Comparison of ENCODE assay signal across 8 mouse cellular contexts in genomic region chr10:85184964-85185608, GRCm38 (mm10). TPM values are rescaled to one million over a fixed set of nuclear protein-coding genes. Genes with fewer than 3 reads are reported as not detected.
DNase-seq lines count a peak whose midpoint lies in the region; ATAC-seq and TF ChIP-seq lines count a peak whose summit lies in the region.

TSS of gene Cry1 (minus strand) at chr10:85185064.

- no peaks in the 10 kb centered on the region for H3K27me3 ChIP-seq in CH12.LX (replicated peaks)
- no peaks in the 10 kb centered on the region for H3K27me3 ChIP-seq in forebrain, embryonic 12.5 days
- no peaks in the 10 kb centered on the region for H3K27me3 ChIP-seq in heart, postnatal 0 days (ENCODE audit: control insufficient read depth, insufficient read depth, low read length)
- H3K27me3 ChIP-seq in liver, embryonic 14.5 days (ENCODE audit: control insufficient read depth, insufficient read depth, low read length) = no peaks in the 10 kb centered on the region; the same call in none of the 2 replicates
- H3K27me3 ChIP-seq in stomach, embryonic 15.5 days (replicated peaks) = no peaks in the 10 kb centered on the region

- WGBS in forebrain, embryonic 12.5 days = under 1% methylated on average over 68 of the region's 75 CpGs
- under 1% methylated on average over 66 of the region's 75 CpGs for WGBS in heart, postnatal 0 days
- under 1% methylated on average over 74 of the region's 75 CpGs for WGBS in liver, embryonic 14.5 days (ENCODE audit: insufficient replicate concordance)
- WGBS in stomach, embryonic 15.5 days = under 1% methylated on average over 75 of the region's 75 CpGs

- TF ChIP-seq RAD21 in CH12.LX (IDR thresholded peaks at IDR 0.05; ENCODE audit: low read depth, low read length) = no peak

- H3K27ac ChIP-seq in CH12.LX (ENCODE audit: insufficient read depth, low read depth) = peak within 1 kb of the TSS; percentile 55; the same call in 1 of the 2 replicates
- H3K27ac ChIP-seq in forebrain, embryonic 12.5 days = peak within 1 kb of the TSS; percentile 89
- peak within 1 kb of the TSS; percentile 98 for H3K27ac ChIP-seq in heart, postnatal 0 days (ENCODE audit: low read depth)
- no peak within 1 kb of the TSS for H3K27ac ChIP-seq in liver, embryonic 14.5 days
- peak within 1 kb of the TSS; percentile 88 for H3K27ac ChIP-seq in stomach, embryonic 15.5 days

- H3K4me3 ChIP-seq in CH12.LX (replicated peaks in 1 of 3; ENCODE audit: low read depth in 2 of 3, low read length in 2 of 3, poor library complexity in 1 of 3) = peak within 1 kb of the TSS; percentile 66 to 87 (median 84)
- H3K4me3 ChIP-seq in forebrain, embryonic 12.5 days (replicated peaks) = peak within 1 kb of the TSS; percentile 76
- peak within 1 kb of the TSS; percentile 88 for H3K4me3 ChIP-seq in heart, postnatal 0 days (ENCODE audit: low read depth, low read length)
- peak within 1 kb of the TSS; percentile 61 to 72 for H3K4me3 ChIP-seq in liver, embryonic 14.5 days (ENCODE audit: insufficient read depth in 1 of 2, low read depth in 2 of 2, low read length in 2 of 2)
- peak within 1 kb of the TSS; percentile 92 for H3K4me3 ChIP-seq in stomach, embryonic 15.5 days (replicated peaks)

- ATAC-seq in forebrain, embryonic 12.5 days (ENCODE audit: low FRiP score) = peak; percentile 97
- ATAC-seq in heart, postnatal 0 days (ENCODE audit: insufficient read depth, low read depth) = peak; percentile 95
- ATAC-seq in liver, embryonic 14.5 days (ENCODE audit: insufficient read depth) = peak; percentile 96
- peak; percentile 94 for ATAC-seq in stomach, embryonic 15.5 days (ENCODE audit: insufficient read depth, low FRiP score, low read depth)

- dilution Hi-C loops in CH12.LX (cut with MboI; ENCODE audit: extremely low pct_ligation_motif_present, extremely low pct_unique_long_range_greater_than_20kb, low sequenced_read_pairs) = no loop called here

- H3K4me2 ChIP-seq in CH12.LX (ENCODE audit: insufficient read depth, low read depth, poor library complexity, severe bottlenecking) = peak within 1 kb of the TSS; percentile 87
- peak within 1 kb of the TSS; percentile 89 for H3K4me2 ChIP-seq in forebrain, embryonic 12.5 days
- peak within 1 kb of the TSS; percentile 84 for H3K4me2 ChIP-seq in heart, postnatal 0 days (ENCODE audit: low read depth, low read length)
- H3K4me2 ChIP-seq in liver, embryonic 14.5 days (ENCODE audit: low read depth) = peak within 1 kb of the TSS; percentile 68
- H3K4me2 ChIP-seq in stomach, embryonic 15.5 days = peak within 1 kb of the TSS; percentile 99

- no peak for TF ChIP-seq CTCF in CH12.LX (conservative IDR thresholded peaks at IDR 0.05 in 1 of 2, IDR thresholded peaks at IDR 0.05 in 1 of 2; ENCODE audit: low read depth in 2 of 2, low read length in 2 of 2)
- no peak for TF ChIP-seq CTCF in heart, postnatal 0 days (IDR thresholded peaks at IDR 0.05; ENCODE audit: low read depth)
- no peak for TF ChIP-seq CTCF in liver, embryonic 14.5 days (IDR thresholded peaks at IDR 0.05; ENCODE audit: low read depth)

- peaks cover 0 to 32% of the 10 kb centered on the region in 2 experiments; a peak in 2 of 4 replicates for H3K4me1 ChIP-seq in CH12.LX (ENCODE audit: control insufficient read depth in 1 of 2, insufficient read depth in 2 of 2)
- H3K4me1 ChIP-seq in forebrain, embryonic 12.5 days = peaks cover 10% of the 10 kb centered on the region
- H3K4me1 ChIP-seq in heart, postnatal 0 days (ENCODE audit: control insufficient read depth, insufficient read depth) = peaks cover 8% of the 10 kb centered on the region
- peaks cover 0 to 7% of the 10 kb centered on the region in 2 experiments; a peak in 2 of 4 replicates for H3K4me1 ChIP-seq in liver, embryonic 14.5 days (replicated peaks; ENCODE audit: control insufficient read depth in 2 of 2, insufficient read depth in 2 of 2, low read length in 1 of 2)
- H3K4me1 ChIP-seq in stomach, embryonic 15.5 days = peaks cover 11% of the 10 kb centered on the region; the same call in 1 of the 2 replicates

- peak; percentile 88 for TF ChIP-seq POLR2A in CH12.LX (IDR thresholded peaks at IDR 0.05; ENCODE audit: low read depth, low read length)

- peak; percentile 92 for DNase-seq in CH12.LX (ENCODE audit: extremely low read depth)
- DNase-seq in c-Kit-positive CD71-positive TER-119-positive erythroid progenitor cells, embryonic 14.5 days (ENCODE audit: low spot score) = peak; percentile 83
- peak; percentile 90 for DNase-seq in heart, postnatal 0 days (ENCODE audit: low spot score)
- DNase-seq in kidney, postnatal 36 days = peak; percentile 98 to 99
- DNase-seq in liver, embryonic 14.5 days (ENCODE audit: low read depth in 3 of 3, low spot score in 3 of 3) = peak; percentile 73 to 76 (median 73)
- DNase-seq in neural tube, embryonic 10.5 days (ENCODE audit: extremely low spot score, low spot score) = peak; percentile 99

- H3K36me3 ChIP-seq in CH12.LX (replicated peaks in 1 of 2; ENCODE audit: control insufficient read depth in 1 of 2, insufficient read depth in 1 of 2, low read length in 1 of 2) = peaks cover 2 to 9% of the 10 kb centered on the region in 2 experiments
- no peaks in the 10 kb centered on the region for H3K36me3 ChIP-seq in forebrain, embryonic 12.5 days (replicated peaks)
- H3K36me3 ChIP-seq in heart, postnatal 0 days (replicated peaks; ENCODE audit: control insufficient read depth, insufficient read depth, low read length) = no peaks in the 10 kb centered on the region
- H3K36me3 ChIP-seq in liver, embryonic 14.5 days (replicated peaks; ENCODE audit: control insufficient read depth, insufficient read depth, low read depth) = no peaks in the 10 kb centered on the region
- no peaks in the 10 kb centered on the region for H3K36me3 ChIP-seq in stomach, embryonic 15.5 days

- no peak for TF ChIP-seq EP300 in CH12.LX (IDR thresholded peaks at IDR 0.05; ENCODE audit: low read length)
- TF ChIP-seq EP300 in heart, postnatal 0 days (IDR thresholded peaks at IDR 0.05; ENCODE audit: low read depth) = peak; percentile 40; the same call in 1 of the 2 replicates
- no peak for TF ChIP-seq EP300 in liver, embryonic 14.5 days (IDR thresholded peaks at IDR 0.05; ENCODE audit: low read depth)

- H3K9me3 ChIP-seq in CH12.LX (replicated peaks; ENCODE audit: low read length) = no peaks in the 10 kb centered on the region
- no peaks in the 10 kb centered on the region for H3K9me3 ChIP-seq in forebrain, embryonic 12.5 days
- no peaks in the 10 kb centered on the region for H3K9me3 ChIP-seq in heart, postnatal 0 days (replicated peaks; ENCODE audit: control insufficient read depth, low read length)
- H3K9me3 ChIP-seq in liver, embryonic 14.5 days (ENCODE audit: control insufficient read depth, low read length) = no peaks in the 10 kb centered on the region
- no peaks in the 10 kb centered on the region for H3K9me3 ChIP-seq in stomach, embryonic 15.5 days

- H3K79me2 ChIP-seq in CH12.LX (replicated peaks; ENCODE audit: control insufficient read depth, extremely low read depth, insufficient read depth, poor library complexity, severe bottlenecking) = no peaks in the 10 kb centered on the region; the same call in 1 of the 2 replicates

- in situ Hi-C loops in CH12.LX (cut with MboI; ENCODE audit: low pct_ligation_motif_present, low pct_unique_long_range_greater_than_20kb, low sequenced_read_pairs) = no loop called here

- H3K9ac ChIP-seq in CH12.LX (ENCODE audit: insufficient read depth, low read depth) = peak within 1 kb of the TSS; percentile 79
- H3K9ac ChIP-seq in forebrain, embryonic 12.5 days = peak within 1 kb of the TSS; percentile 73
- peak within 1 kb of the TSS; percentile 87 for H3K9ac ChIP-seq in heart, postnatal 0 days (replicated peaks; ENCODE audit: low read depth, low read length)
- peak within 1 kb of the TSS; percentile 62 for H3K9ac ChIP-seq in liver, embryonic 14.5 days (replicated peaks)
- peak within 1 kb of the TSS; percentile 82 for H3K9ac ChIP-seq in stomach, embryonic 15.5 days

TF ChIP-seq in CH12.LX, 34 proteins besides CTCF, POLR2A, EP300 and RAD21 (continues in another document):
- TF ChIP-seq HCFC1 (IDR thresholded peaks at IDR 0.05; ENCODE audit: low read depth, low read length) (peak; percentile 63), CHD1 (IDR thresholded peaks at IDR 0.05; ENCODE audit: low read depth, low read length) (no peak), SIN3A (IDR thresholded peaks at IDR 0.05; ENCODE audit: low read length) (peak; percentile 85), MAFK (IDR thresholded peaks at IDR 0.05; ENCODE audit: insufficient replicate concordance, low read length) (no peak), MXI1 (IDR thresholded peaks at IDR 0.05; ENCODE audit: low read depth, low read length) (peak; percentile 92), JUN (IDR thresholded peaks at IDR 0.05; ENCODE audit: insufficient read depth, low read depth, low read length) (no peak), CHD2 (IDR thresholded peaks at IDR 0.05; ENCODE audit: low read length) (peak; percentile 42; the same call in 1 of the 2 replicates), TCF12 (IDR thresholded peaks at IDR 0.05; ENCODE audit: low read depth, low read length) (peak; percentile 61), IRF4 (IDR thresholded peaks at IDR 0.05; ENCODE audit: low read depth, low read length) (peak; percentile 27; the same call in 1 of the 2 replicates), MEF2A (IDR thresholded peaks at IDR 0.05; ENCODE audit: borderline replicate concordance, low read depth, low read length) (0 out of 2 replicates have a peak, but pooled peaks have one; percentile 7), NRF1 (IDR thresholded peaks at IDR 0.05; ENCODE audit: low read depth, low read length) (peak; percentile 77), BHLHE40 (IDR thresholded peaks at IDR 0.05; ENCODE audit: low read depth, low read length) (peak; percentile 99), E2F4 (IDR thresholded peaks at IDR 0.05; ENCODE audit: insufficient replicate concordance, low read depth, low read length) (no peak), USF2 (conservative IDR thresholded peaks at IDR 0.05; ENCODE audit: low read depth, low read length) (peak; percentile 90), NELFE (IDR thresholded peaks at IDR 0.05; ENCODE audit: low read depth, low read length) (peak; percentile 82), ZMIZ1 (IDR thresholded peaks at IDR 0.05; ENCODE audit: low read depth, low read length) (peak; percentile 66), TBP (conservative IDR thresholded peaks at IDR 0.05; ENCODE audit: low read depth, low read length) (0 out of 2 replicates have a peak, but pooled peaks have one; percentile 58)

RNA-seq across cellular contexts. Expression of gene Cry1, which starts in this region (rescaled TPM):
- 16.3 and 16.5 TPM in 2 replicates for total RNA-seq in CH12.LX (2012; rRNA removed)
- total RNA-seq in CH12.LX (2014; rRNA removed) = 17.1 and 19.6 TPM in 2 replicates
- 19.1 and 19.8 TPM in 2 replicates for polyA plus RNA-seq in CH12.LX (2012; ENCODE audit: insufficient read length, low read depth)
- 36.0 and 37.4 TPM in 2 replicates for polyA plus RNA-seq in forebrain, embryonic 12.5 days (2016; fragmentation: Nextera tagmentation; extraction: Ambion mirVana)
- total RNA-seq in heart, postnatal 0 days (2014; rRNA removed; ENCODE audit: low replicate concordance) = 9.6 and 15.6 TPM in 2 replicates
- 16.2 and 17.5 TPM in 2 replicates for polyA plus RNA-seq in heart, postnatal 0 days (2015; fragmentation: Nextera tagmentation; extraction: Ambion mirVana)
- polyA plus RNA-seq in liver, embryonic 14.5 days (2012; rRNA removed) = 1.8 and 2.3 TPM in 2 replicates
- 4.2 and 4.4 TPM in 2 replicates for polyA plus RNA-seq in liver, embryonic 14.5 days (2014; fragmentation: Nextera tagmentation; extraction: Ambion mirVana)
- polyA plus RNA-seq in stomach, embryonic 15.5 days (2015; fragmentation: Nextera tagmentation; extraction: Ambion mirVana) = 26.0 and 27.2 TPM in 2 replicates
